Mouse (Mus musculus) cerebellum, adult 11 months (tissue): Measurements from ENCODE around the gene Il11.

Experiments used
- DNase-seq: peaks from one replicate; pipeline ENCODE4 v3.0.0; 2022

Il11 gene

GRCm38 (mm10) chr7:4742482-4742819 is 40.2 kb downstream of the Il11 start:
- peak; percentile 25 for DNase-seq

GRCm38 (mm10) chr7:4741672-4742481 is 40.8 kb downstream of the Il11 start:
- DNase-seq = peak; percentile 39

- DNase-seq = peak; percentile 69
Measured at GRCm38 (mm10) chr7:4741151-4741550, 41.5 kb downstream of the Il11 start.

GRCm38 (mm10) chr7:4740309-4740727 is 42.3 kb downstream of the Il11 start:
- no peak for DNase-seq

- peak; percentile 98 for DNase-seq
Measured at GRCm38 (mm10) chr7:4739544-4740275, 42.9 kb downstream of the Il11 start, which contains the start of gene Kmt5c. Kmt5c (plus strand) TSS chr7:4740115.

GRCm38 (mm10) chr7:4739041-4739543 is 43.6 kb downstream of the Il11 start:
- DNase-seq = no peak

- no peak for DNase-seq
Measured at GRCm38 (mm10) chr7:4732968-4733392, 49.7 kb downstream of the Il11 start.

- DNase-seq = no peak
Measured at GRCm38 (mm10) chr7:4731090-4731489, 51.6 kb downstream of the Il11 start.

- DNase-seq = no peak
Measured at GRCm38 (mm10) chr7:4725169-4725568, 57.5 kb downstream of the Il11 start, which contains the start of gene Tmem150b. Tmem150b (minus strand) TSS chr7:4725249.

- no peak for DNase-seq
Measured at GRCm38 (mm10) chr7:4724359-4724758, 58.3 kb downstream of the Il11 start.

GRCm38 (mm10) chr7:4723508-4723907 is 59.2 kb downstream of the Il11 start:
- DNase-seq = peak; percentile 33
